Comparison of ENCODE assay signal across 8 mouse cellular contexts in genomic region chr6:83156259-83156684, GRCm38 (mm10). TPM values are rescaled to one million over a fixed set of nuclear protein-coding genes. Genes with fewer than 3 reads are reported as not detected.
A peak's percentile ranks its signal among the peaks of the same experiment; 100 is the strongest.
DNase-seq lines count a peak whose midpoint lies in the region; ATAC-seq lines count a peak whose summit lies in the region.

Gene Wdr54, minus strand, starts transcription at chr6:83156397.
Gene 1700003E16Rik, plus strand, starts transcription at chr6:83156404.

- WGBS in forebrain, embryonic 14.5 days = 0% methylated on average over 32 of the region's 32 CpGs
- 2% methylated on average over 32 of the region's 32 CpGs for WGBS in hindbrain, embryonic 12.5 days
- 3% methylated on average over 32 of the region's 32 CpGs for WGBS in macrophage (ENCODE audit: missing documents)

- H3K4me3 ChIP-seq in erythroblast, embryonic 14.5 days (replicated peaks) = peak within 1 kb of the TSS; percentile 60
- H3K4me3 ChIP-seq in forebrain, embryonic 14.5 days (ENCODE audit: low read depth, low read length) = peak within 1 kb of the TSS; percentile 52
- H3K4me3 ChIP-seq in hindbrain, embryonic 12.5 days = peak within 1 kb of the TSS; percentile 52
- H3K4me3 ChIP-seq in macrophage (ENCODE audit: inconsistent target) = peak within 1 kb of the TSS; percentile 45

- DNase-seq in forebrain, embryonic 14.5 days (ENCODE audit: low spot score) = peak; percentile 92
- DNase-seq in left cerebral cortex, adult 8-10 months (ENCODE audit: low spot score in 2 of 2) = peak; percentile 68 to 75
- DNase-seq in right cerebral cortex, postnatal 14 days = peak; percentile 83

- ATAC-seq in erythroblast, adult 5-6 weeks (replicated peaks; ENCODE audit: low FRiP score, poor library complexity, severe bottlenecking) = no peak
- ATAC-seq in cerebellum, adult (ENCODE audit: insufficient number of reproducible peaks, low FRiP score, low TSS enrichment) = peak; percentile 80
- peak; percentile 97 for ATAC-seq in forebrain, embryonic 14.5 days
- ATAC-seq in hindbrain, embryonic 12.5 days (ENCODE audit: low FRiP score) = peak; percentile 92

- H3K27me3 ChIP-seq in erythroblast, embryonic 14.5 days (ENCODE audit: control insufficient read depth) = peaks cover 63% of the 10 kb centered on the region
- H3K27me3 ChIP-seq in forebrain, embryonic 14.5 days (replicated peaks; ENCODE audit: control insufficient read depth, insufficient read depth, low read length) = peaks cover 13% of the 10 kb centered on the region
- H3K27me3 ChIP-seq in hindbrain, embryonic 12.5 days = peaks cover 15% of the 10 kb centered on the region

- H3K4me1 ChIP-seq in erythroblast, embryonic 14.5 days (ENCODE audit: control insufficient read depth) = peaks cover 14% of the 10 kb centered on the region
- H3K4me1 ChIP-seq in forebrain, embryonic 14.5 days (ENCODE audit: control insufficient read depth, insufficient read depth, low read length) = peaks cover 6% of the 10 kb centered on the region; the same call in 1 of the 2 replicates
- peaks cover 26% of the 10 kb centered on the region for H3K4me1 ChIP-seq in hindbrain, embryonic 12.5 days

- H3K36me3 ChIP-seq in erythroblast, embryonic 14.5 days (ENCODE audit: control insufficient read depth) = peaks cover 3% of the 10 kb centered on the region; the same call in 1 of the 2 replicates
- peaks cover 13% of the 10 kb centered on the region; the same call in 1 of the 2 replicates for H3K36me3 ChIP-seq in forebrain, embryonic 14.5 days (ENCODE audit: control insufficient read depth, insufficient read depth, low read length)
- peaks cover 17% of the 10 kb centered on the region for H3K36me3 ChIP-seq in hindbrain, embryonic 12.5 days
- H3K36me3 ChIP-seq in macrophage (ENCODE audit: inconsistent target) = no peaks in the 10 kb centered on the region

- peak within 1 kb of the TSS; percentile 68 for H3K9ac ChIP-seq in forebrain, embryonic 14.5 days (ENCODE audit: low read length)
- H3K9ac ChIP-seq in hindbrain, embryonic 12.5 days = peak within 1 kb of the TSS; percentile 71

- H3K9me3 ChIP-seq in erythroblast, embryonic 14.5 days (ENCODE audit: control insufficient read depth, low read length) = no peaks in the 10 kb centered on the region
- H3K9me3 ChIP-seq in forebrain, embryonic 14.5 days (replicated peaks; ENCODE audit: control insufficient read depth, low read length) = no peaks in the 10 kb centered on the region
- no peaks in the 10 kb centered on the region for H3K9me3 ChIP-seq in hindbrain, embryonic 12.5 days (replicated peaks)

- no peaks in the 10 kb centered on the region for H3K79me2 ChIP-seq in macrophage (ENCODE audit: inconsistent target)

- H3K4me2 ChIP-seq in forebrain, embryonic 14.5 days (ENCODE audit: low read length) = peak within 1 kb of the TSS; percentile 80
- peak within 1 kb of the TSS; percentile 81 for H3K4me2 ChIP-seq in hindbrain, embryonic 12.5 days (replicated peaks)

- H3K27ac ChIP-seq in forebrain, embryonic 14.5 days (ENCODE audit: low read depth, low read length) = peak within 1 kb of the TSS; percentile 2; the same call in 1 of the 2 replicates
- peak within 1 kb of the TSS; percentile 53 for H3K27ac ChIP-seq in hindbrain, embryonic 12.5 days
- H3K27ac ChIP-seq in macrophage = no peak within 1 kb of the TSS

RNA-seq across cellular contexts. Expression of gene Wdr54, which starts in this region (rescaled TPM):
- polyA plus RNA-seq in erythroblast, embryonic 14.5 days (2012) = 0.01 and 0.02 TPM in 2 replicates
- total RNA-seq in erythroblast, adult 5-6 weeks (2015; ENCODE audit: low replicate concordance) = not detected in 2 replicates
- total RNA-seq in erythroblast, adult 5-6 weeks (2017; ENCODE audit: low replicate concordance) = 0.28 TPM in 1 of 2 replicates, not detected in the other
- 20.6 and 23.9 TPM in 2 replicates for polyA plus RNA-seq in forebrain, embryonic 14.5 days (2014; fragmentation: Nextera tagmentation; extraction: Ambion mirVana)
- 11.2 and 11.5 TPM in 2 replicates for polyA plus RNA-seq in hindbrain, embryonic 12.5 days (2016; fragmentation: Nextera tagmentation; extraction: Ambion mirVana)
- 10 to 100 TPM; 31.8 to 39.1 (median 34.5) TPM for total RNA-seq in left cerebral cortex, adult 8-10 months (2022)
- 1 to 10 TPM in 6 of 26 experiments, under 1 TPM in 9, not detected in 11; 0.29 to 1.8 (median 0.92) TPM for total RNA-seq in macrophage (2018; cell fraction: chromatin; rRNA removed)
- total RNA-seq in macrophage (2018; cell fraction: cytosol; rRNA removed) = under 1 TPM; 0.10 to 0.65 (median 0.34) TPM
- 1 to 10 TPM in 4 of 26 experiments, under 1 TPM in 9, not detected in 13; 0.28 to 1.6 (median 0.63) TPM for total RNA-seq in macrophage (2018; cell fraction: nucleus; rRNA removed)
- polyA plus RNA-seq in macrophage (2018) = 0.30 to 1.1 TPM (median 0.42 TPM) in 3 replicates

RNA-seq across cellular contexts. Expression of gene 1700003E16Rik, which starts in this region (rescaled TPM):
- not detected in 2 replicates for polyA plus RNA-seq in erythroblast, embryonic 14.5 days (2012)
- total RNA-seq in erythroblast, adult 5-6 weeks (2015; ENCODE audit: low replicate concordance) = not detected in 2 replicates
- total RNA-seq in erythroblast, adult 5-6 weeks (2017; ENCODE audit: low replicate concordance) = not detected in 2 replicates
- 5.8 and 7.5 TPM in 2 replicates for polyA plus RNA-seq in forebrain, embryonic 14.5 days (2014; fragmentation: Nextera tagmentation; extraction: Ambion mirVana)
- polyA plus RNA-seq in hindbrain, embryonic 12.5 days (2016; fragmentation: Nextera tagmentation; extraction: Ambion mirVana) = 4.4 and 5.2 TPM in 2 replicates
- 10 to 100 TPM; 26.4 to 29.4 (median 28.3) TPM for total RNA-seq in left cerebral cortex, adult 8-10 months (2022)
- not detected for total RNA-seq in macrophage (2018; cell fraction: chromatin; rRNA removed)
- total RNA-seq in macrophage (2018; cell fraction: cytosol; rRNA removed) = under 1 TPM in 21 of 26 experiments, not detected in 5; 0.04 to 0.33 (median 0.11) TPM
- total RNA-seq in macrophage (2018; cell fraction: nucleus; rRNA removed) = not detected
- polyA plus RNA-seq in macrophage (2018) = 0.19 TPM in 1 of 3 replicates, not detected in the others

Comparison
In these comparisons a context has a peak if more than half of its experiments do, and no peak if none do; other contexts are left out.
1. RNA of gene Wdr54 (total RNA-seq): 31.8 to 39.1 TPM in left cerebral cortex, adult 8-10 months; 0.28 TPM in erythroblast, adult 5-6 weeks; every median in the first group is over 10 times any median in the second.
2. RNA of gene 1700003E16Rik (total RNA-seq): 26.4 to 29.4 TPM in left cerebral cortex, adult 8-10 months; not detected in erythroblast, adult 5-6 weeks; every median in the first group is over 10 times any median in the second.
3. Peak in every context shown above with its lines, with median percentiles within 50 percentile points of each other: H3K4me3 ChIP-seq and DNase-seq.